Mouse (Mus musculus): ENCODE data around the gene Tex10.

Tex10 gene

DNA sequence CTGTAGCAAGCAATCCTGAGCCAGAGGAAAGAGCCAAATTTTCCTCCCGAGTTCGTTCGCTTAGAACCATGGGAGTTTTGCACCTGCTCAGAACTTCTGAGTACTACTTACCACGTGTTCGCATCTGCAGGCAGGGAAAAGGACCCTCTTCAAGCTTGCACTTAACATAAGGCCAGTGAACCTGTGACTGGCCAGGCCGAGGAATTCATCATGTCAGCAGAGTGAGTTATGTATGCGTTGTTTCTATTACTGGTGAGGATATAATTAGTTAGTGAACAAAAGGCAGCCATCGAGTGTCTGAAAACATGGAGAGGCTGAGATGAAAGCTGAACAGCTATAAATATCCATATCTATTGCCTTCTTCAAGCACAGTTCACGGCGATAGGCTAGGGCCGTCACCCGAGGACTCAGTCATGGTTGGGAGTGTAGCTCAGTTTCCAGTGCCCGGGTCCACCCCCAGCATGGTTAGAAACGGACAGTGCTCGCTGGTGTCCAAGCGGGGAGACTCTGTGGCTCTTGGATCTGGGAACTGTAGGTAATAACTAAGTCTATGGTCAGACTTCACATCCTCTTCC lies 70.1 kb downstream of the Tex10 start:
- no peak for DNase-seq

DNA sequence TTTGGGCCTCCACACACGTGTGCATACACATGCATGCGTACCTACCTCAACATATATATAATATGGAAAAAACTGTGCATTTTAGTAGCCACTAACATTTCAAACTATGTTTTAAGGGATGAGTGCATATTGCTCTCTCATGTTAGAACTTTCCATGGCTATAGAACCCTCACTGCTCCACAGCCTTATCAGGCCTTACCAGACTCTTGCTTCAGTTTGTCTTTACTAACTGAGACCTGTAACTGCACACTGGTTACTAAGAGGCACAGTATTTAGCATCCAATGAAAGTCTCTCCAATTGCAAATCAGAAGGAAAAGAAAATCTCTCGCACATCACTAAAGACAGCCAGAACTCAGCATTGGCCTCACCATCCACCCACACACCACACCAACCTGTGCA lies 76.3 kb downstream of the Tex10 start:
- DNase-seq = no peak

DNA sequence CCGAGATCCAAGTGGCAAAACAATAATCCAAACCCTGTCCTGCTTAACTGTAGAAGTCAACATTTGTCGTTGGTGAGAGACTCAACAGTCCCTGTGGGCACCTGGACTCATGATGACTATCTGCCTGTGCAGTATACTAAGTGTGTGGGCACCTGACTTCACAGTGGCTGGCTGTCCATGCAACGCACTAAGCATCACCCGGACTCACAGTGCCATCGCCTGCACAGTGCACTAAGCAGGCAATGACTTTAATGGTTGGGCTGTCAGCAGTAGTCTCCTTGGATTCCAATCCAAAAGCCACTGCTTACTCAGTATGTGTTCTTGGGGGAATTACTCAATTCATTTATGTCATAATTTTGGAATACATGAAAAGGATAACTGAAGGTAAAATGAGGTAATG lies 90.8 kb downstream of the Tex10 start:
- no peak for DNase-seq

DNA sequence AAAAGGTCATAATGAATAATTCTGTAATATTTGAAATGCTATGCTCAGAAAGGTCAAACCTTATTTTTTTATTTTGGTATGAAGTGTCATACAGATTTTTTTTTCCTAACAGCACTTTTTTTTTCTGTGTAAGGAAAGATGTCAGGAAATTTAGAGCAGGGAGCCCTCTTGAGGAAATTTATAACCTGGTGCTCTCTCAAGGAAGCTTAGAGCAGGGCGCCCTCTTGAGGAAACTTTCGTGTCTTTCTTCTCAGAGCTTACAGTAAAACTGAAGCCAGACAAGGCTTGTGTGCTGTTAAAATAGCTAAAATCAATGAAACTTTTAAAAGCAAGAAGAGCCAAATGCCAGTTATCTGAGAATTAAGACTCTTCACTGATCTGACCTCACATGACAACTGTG lies 92.3 kb downstream of the Tex10 start:
- DNase-seq = peak; percentile 87

All from right cerebral cortex, postnatal 4 days (tissue).